Mouse (Mus musculus) liver, adult 2 months (tissue): ENCODE data around the gene Sept12.

ENCODE experiments used
- CTCF ChIP-seq: fragments of 200-500 bp; IDR thresholded peaks from 2 replicates; pipeline ENCODE4 v1.5.1; 2011; ENCODE audit warnings: low read depth, low read length, control low read depth
- POLR2A ChIP-seq: fragments of 200-500 bp; IDR thresholded peaks from 2 replicates; pipeline ENCODE4 v1.6.1; 2011; ENCODE audit warnings: low read length, control low read depth; ENCODE audit not compliant: insufficient read depth; ENCODE audit errors: extremely low read depth

DNA sequence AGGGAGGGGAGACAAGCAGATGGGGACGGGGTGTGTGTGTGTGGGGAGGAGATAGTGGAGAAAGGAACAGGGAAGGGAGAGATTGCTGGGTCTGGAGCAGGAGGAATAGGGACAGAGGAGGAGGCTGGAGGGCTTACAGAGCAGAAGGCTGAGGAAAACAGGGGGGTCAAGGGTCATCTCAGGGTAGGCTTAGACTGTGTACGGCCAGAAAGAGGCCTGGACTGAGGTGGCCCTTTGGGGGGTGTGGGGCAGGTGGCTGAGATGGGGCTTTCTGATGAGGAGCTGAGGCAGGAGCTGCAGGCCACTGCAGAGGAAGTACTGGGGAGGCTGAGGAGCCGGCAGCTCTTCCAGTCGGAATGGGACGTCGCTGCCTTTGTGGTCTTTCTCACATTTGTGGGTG lies 9.8 kb upstream of the Sept12 start:
- TF ChIP-seq CTCF (no peak), POLR2A (no peak)
